Mouse (Mus musculus): ENCODE measurements around the gene Klhl32. TPM values are rescaled to one million over a fixed set of nuclear protein-coding genes. Genes with fewer than 3 reads are reported as not detected.

The Klhl32 gene
- total RNA-seq, 2 experiments from 2014 or later: 15.5 to 16.2 TPM

GRCm38 (mm10) chr4:24631177-24631911, 219.6 kb downstream of the Klhl32 start:
- no peak for DNase-seq (ENCODE audit: low spot score in 2 of 2)

DNA sequence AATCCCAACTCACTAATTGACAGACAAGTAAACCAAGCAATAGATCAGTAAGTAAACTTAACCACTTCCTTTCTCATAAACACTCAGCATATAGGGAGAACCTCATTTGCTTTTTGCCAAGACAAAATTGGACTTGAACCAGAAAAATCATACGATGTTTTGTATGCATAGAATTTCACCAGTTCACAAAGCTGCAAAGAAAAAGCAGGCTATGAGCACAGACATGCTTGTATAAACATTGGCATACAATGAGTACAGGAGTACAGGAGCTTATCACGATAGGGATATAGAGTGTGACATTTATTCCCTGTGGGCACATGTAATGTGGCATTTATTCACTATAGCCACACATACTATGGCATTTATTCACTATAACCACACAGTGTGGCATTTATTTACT, 220.5 kb downstream of the Klhl32 start:
- no peak for DNase-seq (ENCODE audit: low spot score in 2 of 2)

DNA sequence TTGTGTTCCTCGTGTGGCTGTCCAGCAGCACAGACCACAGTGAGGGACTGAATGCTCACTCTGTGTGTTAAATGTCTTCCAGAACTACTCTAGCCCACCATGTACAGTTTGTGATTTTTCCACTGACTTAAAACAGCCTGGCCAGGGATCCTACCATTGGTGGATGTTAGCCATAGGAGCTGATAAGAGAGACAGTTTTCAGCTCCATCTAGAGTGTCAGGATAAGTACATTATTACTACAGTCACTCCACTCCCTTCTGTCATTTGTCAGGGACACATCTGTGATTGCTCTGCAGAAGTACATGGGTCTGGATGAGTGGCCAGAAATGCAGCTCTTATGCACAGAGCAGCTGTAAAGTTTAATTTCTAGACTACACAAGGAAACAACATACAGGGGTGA, 223.1 kb downstream of the Klhl32 start:
- no peak for DNase-seq (ENCODE audit: low spot score in 2 of 2)

- no peak for DNase-seq (ENCODE audit: low spot score in 2 of 2)
These were observed 224.2 kb downstream of the Klhl32 start for GRCm38 (mm10) chr4:24626686-24627085.

- DNase-seq (ENCODE audit: low spot score in 2 of 2): no peak
These were observed 224.9 kb downstream of the Klhl32 start for GRCm38 (mm10) chr4:24625951-24626584.

DNA sequence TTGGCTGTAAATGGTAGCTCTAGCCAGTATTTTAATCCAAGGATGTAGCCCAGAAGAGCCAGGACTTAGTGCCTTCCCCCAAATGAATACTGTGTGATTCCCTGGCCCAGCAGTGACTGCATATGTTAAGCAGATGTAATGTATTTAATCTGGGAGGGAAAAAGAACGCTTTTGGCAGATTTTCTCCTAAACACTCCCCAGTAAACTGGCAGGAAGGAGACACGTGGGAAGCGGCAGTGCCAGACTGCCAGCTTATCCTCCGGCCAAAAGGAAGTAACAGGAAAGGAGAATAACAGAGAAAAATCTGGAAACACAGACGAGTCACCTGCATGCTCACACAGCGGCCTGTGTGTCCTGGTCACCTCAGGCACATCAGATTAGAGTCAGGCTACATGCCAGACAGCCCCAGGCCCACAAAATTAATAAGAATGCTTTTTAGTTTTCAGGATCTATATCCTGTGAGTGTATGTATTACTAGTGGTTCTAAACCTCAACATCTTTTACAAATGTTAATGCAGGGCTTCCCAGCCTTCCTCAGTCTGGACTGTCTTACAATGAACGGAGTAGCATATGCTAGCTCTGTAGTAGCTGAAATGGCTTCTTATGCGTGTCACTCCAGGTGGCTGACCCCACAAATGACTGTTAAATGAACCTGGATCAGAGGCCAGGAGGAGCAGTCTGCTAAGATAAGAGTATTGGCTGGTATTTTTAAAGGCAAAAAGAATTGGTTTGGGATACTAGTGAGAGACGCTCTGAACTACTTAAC, 229.3 kb downstream of the Klhl32 start:
- DNase-seq (ENCODE audit: low spot score in 2 of 2): peak; percentile 52 to 62

GRCm38 (mm10) chr4:24620440-24620839, 230.5 kb downstream of the Klhl32 start:
- DNase-seq (ENCODE audit: low spot score in 2 of 2): no peak

DNA sequence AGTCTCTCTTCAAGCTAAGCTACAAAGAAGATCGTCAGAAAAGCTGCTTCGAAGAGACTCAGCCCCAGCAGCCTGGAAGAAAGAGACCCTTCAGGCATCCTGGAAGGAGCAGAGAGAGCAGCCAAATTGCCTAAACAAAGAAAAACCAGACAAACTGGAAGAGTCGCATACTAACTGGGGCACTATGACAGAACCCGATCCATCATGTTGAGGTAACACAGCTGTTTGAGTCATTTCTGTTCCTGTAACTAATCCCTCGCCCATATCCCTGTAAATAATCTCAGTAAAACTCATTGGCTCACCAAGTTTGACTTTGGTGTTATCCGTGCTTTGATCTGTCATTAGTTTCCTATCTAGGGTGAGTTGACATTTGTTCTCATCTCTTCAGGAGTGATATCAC, 230.9 kb downstream of the Klhl32 start:
- no peak for DNase-seq (ENCODE audit: low spot score in 2 of 2)

- DNase-seq (ENCODE audit: low spot score in 2 of 2): no peak
These were observed 241.4 kb downstream of the Klhl32 start for GRCm38 (mm10) chr4:24609564-24609963.

GRCm38 (mm10) chr4:24609085-24609484, 241.8 kb downstream of the Klhl32 start:
- DNase-seq (ENCODE audit: low spot score in 2 of 2): no peak

DNA sequence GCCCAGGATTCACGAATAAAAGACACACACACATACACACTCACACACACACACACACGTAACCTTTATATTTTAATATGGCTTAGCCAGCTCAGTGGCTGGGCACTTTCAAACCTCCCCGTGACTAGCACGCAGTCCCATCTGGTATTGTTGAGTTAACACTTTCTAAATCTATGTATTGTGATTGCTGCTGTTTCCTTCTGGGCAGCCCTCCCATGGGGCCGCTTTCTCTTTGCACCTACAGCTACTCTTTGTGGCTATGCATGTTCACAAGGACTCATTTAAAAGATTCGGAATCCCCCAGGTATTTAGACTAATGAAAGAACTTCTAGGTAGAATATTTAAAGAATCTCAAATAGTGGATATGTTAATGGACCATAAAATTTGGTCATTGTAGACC, 249.2 kb downstream of the Klhl32 start:
- no peak for DNase-seq (ENCODE audit: low spot score in 2 of 2)

GRCm38 (mm10) chr4:24598637-24599036, 252.3 kb downstream of the Klhl32 start:
- DNase-seq (ENCODE audit: low spot score in 2 of 2): no peak

DNA sequence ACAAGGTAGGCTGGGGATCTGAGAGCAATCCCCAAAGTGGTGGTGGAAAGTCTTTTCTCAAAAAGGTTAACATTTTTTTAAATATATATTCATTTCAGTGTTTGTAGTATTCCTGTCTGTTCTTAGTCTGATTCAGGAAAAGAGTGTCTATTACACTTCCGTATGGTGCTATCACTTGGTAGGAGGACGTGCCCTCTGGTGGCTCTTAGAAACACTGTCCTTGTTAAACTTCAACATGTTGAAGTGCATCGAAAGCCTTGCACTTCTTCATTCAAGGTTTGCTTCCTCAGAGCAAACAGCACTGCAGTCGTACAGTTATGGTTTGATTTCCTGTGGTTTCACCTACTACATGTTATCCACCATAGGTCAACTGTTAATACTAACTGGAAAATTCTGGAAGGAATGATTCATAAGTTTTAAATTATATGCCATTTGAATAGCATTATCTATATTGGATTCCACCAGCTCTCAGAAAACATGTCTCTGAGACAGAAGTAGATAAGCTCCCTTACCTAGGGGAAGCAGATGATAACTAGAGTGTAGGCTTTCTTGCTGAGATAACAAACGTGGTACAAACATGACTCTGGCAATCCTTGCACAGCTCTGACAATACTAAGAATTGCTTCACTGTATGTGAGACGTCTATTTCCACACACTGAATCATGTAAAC, 253.8 kb downstream of the Klhl32 start:
- no peak for DNase-seq (ENCODE audit: low spot score in 2 of 2)

DNA sequence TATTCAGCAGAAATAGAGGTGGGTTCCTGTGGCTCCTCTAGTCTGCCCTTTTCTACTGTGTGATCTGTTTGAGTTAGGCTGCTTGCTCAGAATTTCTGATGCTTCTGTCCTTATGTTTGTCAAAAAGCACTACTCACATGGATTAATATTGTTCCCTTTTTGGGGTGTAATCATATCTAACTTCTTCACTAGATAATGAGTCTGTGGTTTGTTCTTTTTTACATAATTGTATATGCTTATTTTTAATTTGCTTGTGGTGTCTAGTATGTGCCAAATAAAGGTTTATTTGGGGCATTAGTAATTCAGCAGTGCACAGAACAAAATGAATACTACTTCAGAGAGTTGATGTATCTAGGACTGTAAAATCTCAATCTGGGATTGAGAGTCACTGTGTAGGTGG, 256.1 kb downstream of the Klhl32 start:
- no peak for DNase-seq (ENCODE audit: low spot score in 2 of 2)

- no peak for DNase-seq (ENCODE audit: low spot score in 2 of 2)
These were observed 266.9 kb downstream of the Klhl32 start for GRCm38 (mm10) chr4:24583997-24584396.

DNA sequence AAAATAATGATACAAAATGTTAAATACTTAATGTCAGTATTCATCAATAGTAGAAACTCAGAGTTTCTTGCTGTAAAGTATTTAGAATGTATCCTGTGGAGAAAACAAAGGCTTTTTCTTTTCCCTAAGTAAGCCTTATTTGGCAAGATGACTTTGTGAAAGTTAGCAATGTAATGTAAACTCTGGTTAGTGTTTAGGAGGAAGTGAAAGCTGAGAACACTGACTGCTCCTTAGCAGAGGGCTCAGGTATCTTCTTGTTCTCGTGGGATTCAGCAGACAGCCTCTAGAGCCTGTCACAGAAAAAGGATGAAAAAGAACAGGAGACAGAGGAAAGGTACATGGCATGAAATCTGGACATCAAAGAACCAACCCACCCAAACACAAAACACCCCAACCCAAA, 268.6 kb downstream of the Klhl32 start:
- no peak for DNase-seq (ENCODE audit: low spot score in 2 of 2)

GRCm38 (mm10) chr4:24577594-24577993, 273.3 kb downstream of the Klhl32 start:
- no peak for DNase-seq (ENCODE audit: low spot score in 2 of 2)

- DNase-seq (ENCODE audit: low spot score in 2 of 2): peak; percentile 69 to 92
These were observed 276.6 kb downstream of the Klhl32 start for GRCm38 (mm10) chr4:24574276-24574675.

DNA sequence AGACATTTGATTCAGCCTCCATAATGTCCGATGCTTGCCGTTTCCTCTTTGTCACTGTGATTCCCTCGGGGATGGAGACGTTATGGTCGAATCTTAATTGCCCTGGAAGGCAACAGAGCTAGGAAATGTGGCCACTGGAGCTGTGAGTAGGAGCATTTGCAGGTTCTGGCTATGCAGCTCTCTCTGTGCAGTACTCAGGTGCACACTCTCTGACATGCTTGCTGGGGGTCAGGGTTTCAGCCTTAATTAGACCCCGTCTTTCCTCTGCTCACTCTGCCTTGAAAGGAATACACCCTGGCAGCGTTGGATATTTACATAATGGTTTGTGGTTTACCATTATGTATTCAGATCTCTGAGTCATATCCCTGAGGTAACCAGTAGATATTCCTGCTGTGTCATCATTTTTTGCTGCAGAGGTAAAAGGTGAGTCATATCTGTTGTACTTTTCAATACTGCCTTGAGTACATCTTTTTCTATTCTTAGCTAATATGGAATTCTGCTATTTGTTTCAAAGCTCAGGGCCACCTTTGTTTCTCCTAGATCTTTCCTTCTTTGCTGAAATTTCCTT, 281.9 kb downstream of the Klhl32 start:
- no peak for DNase-seq (ENCODE audit: low spot score in 2 of 2)

DNA sequence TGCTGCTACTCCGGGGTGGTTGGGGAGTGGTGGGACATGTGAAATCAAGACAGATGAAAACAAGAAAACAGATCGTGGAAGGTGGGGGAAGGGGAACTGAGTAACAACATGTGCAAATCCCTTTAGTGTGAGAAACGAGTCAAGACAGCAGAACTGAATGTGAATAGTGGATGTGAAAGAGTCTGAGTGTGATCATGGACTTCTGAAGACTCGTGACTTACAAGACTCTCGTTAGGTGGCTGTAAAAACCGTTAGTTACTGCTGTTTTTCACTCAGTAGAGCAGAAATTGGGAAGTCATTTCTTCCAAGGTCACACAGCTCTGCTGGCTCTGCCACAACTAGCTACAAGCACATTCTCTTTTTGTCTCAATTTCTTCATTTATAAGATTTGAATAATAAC, 282.9 kb downstream of the Klhl32 start:
- DNase-seq (ENCODE audit: low spot score in 2 of 2): no peak
